Mouse (Mus musculus) heart, embryonic 14.5 days (tissue): ENCODE results near the gene Rps6kb2. TPM values are rescaled to one million over a fixed set of nuclear protein-coding genes. Genes with fewer than 3 reads are reported as not detected.

Experiments
- ATAC-seq: fragments of 200-750 bp; cut with Nextera tagmentation; 2 replicates; pipeline ENCODE4 v1.8.0; 2017; ENCODE audit warnings: low read depth, moderate TSS enrichment; ENCODE audit not compliant: insufficient number of reproducible peaks, insufficient read depth, low FRiP score
- H3K27ac ChIP-seq, 2 experiments: fragments of 200-500 bp in 1 of 2; fragments of 300-500 bp in 1 of 2; sonication (generic) in 1 of 2; replicated peaks in 1 of 2; 2 replicates each; pipeline ENCODE4 v1.5.1; 2012 to 2014; ENCODE audit warnings: low read depth in 2 of 2, low read length in 2 of 2, control low read depth in 1 of 2, mild to moderate bottlenecking in 1 of 2, mixed read lengths in 1 of 2; ENCODE audit not compliant: control insufficient read depth in 1 of 2, insufficient read depth in 1 of 2
- H3K27me3 ChIP-seq: fragments of 300-500 bp; sonication (generic); 2 replicates; pipeline ENCODE4 v1.6.1; 2014; ENCODE audit warnings: mild to moderate bottlenecking, low read length, control low read depth; ENCODE audit not compliant: control insufficient read depth, insufficient read depth
- H3K36me3 ChIP-seq: fragments of 300-500 bp; sonication (generic); 2 replicates; pipeline ENCODE4 v1.6.1; 2014; ENCODE audit warnings: mild to moderate bottlenecking, control low read depth, low read length, mixed read lengths; ENCODE audit not compliant: control insufficient read depth, insufficient read depth
- H3K4me1 ChIP-seq, 2 experiments: fragments of 200-500 bp in 1 of 2; fragments of 300-500 bp in 1 of 2; sonication (generic) in 1 of 2; 2 replicates each; pipeline ENCODE4 v1.6.1; 2012 to 2014; ENCODE audit warnings: low read length in 2 of 2, control low read depth in 1 of 2, mixed read lengths in 1 of 2; ENCODE audit not compliant: control insufficient read depth in 2 of 2, insufficient read depth in 2 of 2
- H3K4me2 ChIP-seq: fragments of 300-500 bp; sonication (generic); 2 replicates; pipeline ENCODE4 v1.6.1; 2014; ENCODE audit warnings: mild to moderate bottlenecking, low read length
- H3K4me3 ChIP-seq, 2 experiments: fragments of 200-500 bp in 1 of 2; fragments of 300-500 bp in 1 of 2; sonication (generic) in 1 of 2; 2 replicates each; pipeline ENCODE4 v1.5.1; 2012 to 2014; ENCODE audit warnings: low read length in 2 of 2, mild to moderate bottlenecking in 2 of 2, control low read depth in 1 of 2, low read depth in 1 of 2, moderate library complexity in 1 of 2; ENCODE audit not compliant: control insufficient read depth in 1 of 2, insufficient read depth in 1 of 2
- H3K9ac ChIP-seq: fragments of 300-500 bp; sonication (generic); 2 replicates; pipeline ENCODE4 v1.6.1; 2014; ENCODE audit warnings: mild to moderate bottlenecking, low read length
- H3K9me3 ChIP-seq: fragments of 300-500 bp; sonication (generic); 2 replicates; pipeline ENCODE4 v1.6.1; 2016; ENCODE audit warnings: low read length, control low read depth; ENCODE audit not compliant: control insufficient read depth
- WGBS: fragments of 180-500 bp; shearing (Covaris S2); extraction: QIAGEN DNeasy Blood & Tissue Kit; methylation state at CpG from one replicate; pipeline ENCODE4 v1.1.7; 2014; 5-methylcytosine and 5-hydroxymethylcytosine counted together
- polyA plus RNA-seq: library from polyadenylated mRNA; unstranded; fragments of >200 nt; fragmentation: Nextera tagmentation; extraction: Ambion mirVana; gene quantifications from 2 replicates; pipeline ENCODE4 v1.2.1, GENCODE M21; 2014

The Rps6kb2 gene
- polyA plus RNA-seq, 1 experiment from 2014 or later: 31.4 TPM

- H3K9me3 ChIP-seq: no peaks in the 10 kb centered on the region
- WGBS: 90% methylated on average over 8 of the region's 8 CpGs
- peaks cover 70% of the 10 kb centered on the region for H3K36me3 ChIP-seq
Observed at GRCm38 (mm10) chr19:4159049-4159448, 4.1 kb downstream of the Rps6kb2 start.

GRCm38 (mm10) chr19:4156771-4157170 lies 6.4 kb downstream of the Rps6kb2 start:
- H3K4me1 ChIP-seq: peaks cover 2 to 3% of the 10 kb centered on the region in 2 experiments; a peak in 3 of 4 replicates
- no peak for ATAC-seq
- H3K27me3 ChIP-seq: no peaks in the 10 kb centered on the region
- no peak overlapping the region for H3K27ac ChIP-seq
- no peak overlapping the region for H3K4me2 ChIP-seq
- WGBS: 85% methylated on average over 12 of the region's 12 CpGs
- H3K4me3 ChIP-seq: no peak overlapping the region
- no peaks in the 10 kb centered on the region for H3K9me3 ChIP-seq
- H3K9ac ChIP-seq: no peak overlapping the region
- H3K36me3 ChIP-seq: peaks cover 88% of the 10 kb centered on the region

More at GRCm38 (mm10) chr19:4159049-4159448, 4.1 kb downstream of the Rps6kb2 start:
- Histone ChIP-seq H3K4me3 (no peak overlapping the region), H3K27me3 (no peaks in the 10 kb centered on the region), H3K4me2 (no peak overlapping the region), H3K9ac (no peak overlapping the region), H3K27ac (no peak overlapping the region), H3K4me1 (peaks cover 4 to 8% of the 10 kb centered on the region in 2 experiments; a peak in 3 of 4 replicates)
- no peak for ATAC-seq

GRCm38 (mm10) chr19:4156073-4156579 lies 7.0 kb downstream of the Rps6kb2 start:
- Histone ChIP-seq H3K9ac (no peak overlapping the region), H3K4me1 (peaks cover 3 to 9% of the 10 kb centered on the region in 2 experiments; a peak in 3 of 4 replicates), H3K4me2 (no peak overlapping the region), H3K27me3 (no peaks in the 10 kb centered on the region), H3K4me3 (no peak overlapping the region), H3K27ac (no peak overlapping the region), H3K36me3 (peaks cover 87% of the 10 kb centered on the region), H3K9me3 (no peaks in the 10 kb centered on the region)
- WGBS: 65% methylated on average over 20 of the region's 20 CpGs
- ATAC-seq: no peak

GRCm38 (mm10) chr19:4155223-4156072 lies 7.7 kb downstream of the Rps6kb2 start:
- Histone ChIP-seq H3K4me2 (no peak overlapping the region), H3K27ac (no peak overlapping the region), H3K4me1 (peaks cover 3 to 11% of the 10 kb centered on the region in 2 experiments; a peak in 3 of 4 replicates), H3K4me3 (no peak overlapping the region), H3K36me3 (peaks cover 87% of the 10 kb centered on the region), H3K27me3 (no peaks in the 10 kb centered on the region), H3K9me3 (no peaks in the 10 kb centered on the region), H3K9ac (no peak overlapping the region)
- no peak for ATAC-seq
- WGBS: 84% methylated on average over 6 of the region's 6 CpGs

GRCm38 (mm10) chr19:4154437-4155222 lies 8.5 kb downstream of the Rps6kb2 start:
- H3K27me3 ChIP-seq: no peaks in the 10 kb centered on the region
- H3K27ac ChIP-seq: no peak overlapping the region
- no peak for ATAC-seq
- no peak overlapping the region for H3K4me3 ChIP-seq
- peaks cover 4 to 13% of the 10 kb centered on the region in 2 experiments for H3K4me1 ChIP-seq
- no peaks in the 10 kb centered on the region for H3K9me3 ChIP-seq
- 74% methylated on average over 13 of the region's 13 CpGs for WGBS
- H3K4me2 ChIP-seq: no peak overlapping the region
- no peak overlapping the region for H3K9ac ChIP-seq
- peaks cover 90% of the 10 kb centered on the region for H3K36me3 ChIP-seq

GRCm38 (mm10) chr19:4153232-4153654 lies 9.9 kb downstream of the Rps6kb2 start, which contains the start of gene Ptprcap:
Gene Ptprcap, plus strand, starts transcription at chr19:4153604.
- Histone ChIP-seq H3K4me1 (peaks cover 11 to 21% of the 10 kb centered on the region in 2 experiments), H3K36me3 (peaks cover 78% of the 10 kb centered on the region), H3K27ac (0 out of 4 replicates have a peak within 1 kb of the TSS, but pooled peaks of 1 of the 2 experiments have one; percentile 24), H3K4me3 (no peak within 1 kb of the TSS), H3K9me3 (no peaks in the 10 kb centered on the region), H3K9ac (no peak within 1 kb of the TSS), H3K27me3 (no peaks in the 10 kb centered on the region), H3K4me2 (no peak within 1 kb of the TSS)
- no peak for ATAC-seq
- WGBS: 47% methylated on average over 11 of the region's 11 CpGs
